Mouse (Mus musculus): ENCODE measurements around the gene Pnpo. TPM values are rescaled to one million over a fixed set of nuclear protein-coding genes. Genes with fewer than 3 reads are reported as not detected.

Gene Pnpo
- total and polyA plus RNA-seq, 2 experiments, result 113 to 175 TPM

DNA sequence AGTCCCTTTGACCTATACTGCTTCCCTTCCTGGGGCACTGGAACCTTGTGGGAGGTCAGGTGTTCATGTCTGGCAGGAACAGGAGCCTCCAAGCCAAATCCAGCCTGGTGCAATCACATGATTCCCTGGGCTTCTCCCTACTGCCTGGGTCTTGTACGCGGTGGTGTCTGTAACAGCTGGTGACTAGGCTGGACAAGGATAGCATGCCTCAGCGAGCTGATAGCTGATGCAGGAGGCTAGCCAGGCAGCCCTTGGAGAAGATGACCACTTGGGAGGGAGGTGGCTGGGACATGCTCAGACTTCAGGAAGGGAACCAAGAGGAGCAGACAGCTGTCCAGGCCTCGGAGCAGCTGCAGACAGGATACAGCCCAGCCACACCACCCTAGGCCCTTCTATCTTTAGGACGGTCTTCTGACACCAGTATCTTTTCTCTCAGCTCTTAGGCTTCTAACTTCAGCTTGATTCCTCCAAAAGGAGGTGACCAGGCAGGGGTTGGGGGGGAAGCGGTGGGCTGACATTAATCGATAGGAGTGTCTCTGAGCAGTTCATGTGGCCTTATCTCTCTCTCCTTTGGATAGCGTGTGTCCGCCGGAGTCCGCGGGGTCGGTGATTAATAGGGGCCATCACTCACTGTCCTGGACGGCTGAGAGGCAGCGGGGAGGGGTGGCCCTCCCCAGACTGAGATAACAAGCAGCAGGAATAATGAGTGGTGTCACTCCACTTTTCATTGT, 37.2 kb downstream of the Pnpo start:
- WGBS, result 60% methylated on average over 15 of the region's 15 CpGs
- peaks cover 11% of the 10 kb centered on the region; the same call in 1 of the 2 replicates for H3K36me3 ChIP-seq (ENCODE audit: control insufficient read depth, insufficient read depth, low read length)
- no peaks in the 10 kb centered on the region for H3K4me1 ChIP-seq (ENCODE audit: control insufficient read depth, insufficient read depth, low read length)
- H3K27me3 ChIP-seq (ENCODE audit: control insufficient read depth, insufficient read depth, low read length), result no peaks in the 10 kb centered on the region
- no peak overlapping the region for H3K4me3 ChIP-seq (ENCODE audit: insufficient read depth, low read depth, low read length)
- TF ChIP-seq POLR2A (IDR thresholded peaks at IDR 0.05; ENCODE audit: extremely low read depth, insufficient read depth, low read length), result no peak
- no peak for TF ChIP-seq CTCF (IDR thresholded peaks at IDR 0.05; ENCODE audit: low read depth, low read length)
- H3K79me2 ChIP-seq (ENCODE audit: control insufficient read depth, insufficient read depth, low read length), result no peaks in the 10 kb centered on the region
- H3K9ac ChIP-seq (ENCODE audit: low read depth, low read length), result no peak overlapping the region
- DNase-seq (ENCODE audit: extremely low read depth, low read depth, low spot score), result peak; percentile 57
- 0 out of 2 replicates have a peak overlapping the region, but pooled peaks have one; percentile 7 for H3K27ac ChIP-seq (replicated peaks; ENCODE audit: insufficient read depth, low read depth, low read length)

- Histone ChIP-seq H3K4me1 (ENCODE audit: control insufficient read depth, insufficient read depth, low read length) (no peaks in the 10 kb centered on the region), H3K79me2 (ENCODE audit: control insufficient read depth, insufficient read depth, low read length) (no peaks in the 10 kb centered on the region), H3K9ac (ENCODE audit: low read depth, low read length) (no peak overlapping the region), H3K36me3 (ENCODE audit: control insufficient read depth, insufficient read depth, low read length) (no peaks in the 10 kb centered on the region; the same call in 1 of the 2 replicates), H3K27me3 (ENCODE audit: control insufficient read depth, insufficient read depth, low read length) (no peaks in the 10 kb centered on the region), H3K4me3 (ENCODE audit: insufficient read depth, low read depth, low read length) (no peak overlapping the region), H3K27ac (replicated peaks; ENCODE audit: insufficient read depth, low read depth, low read length) (no peak overlapping the region)
- WGBS, result 71% methylated on average over 16 of the region's 16 CpGs
- no peak for TF ChIP-seq CTCF (IDR thresholded peaks at IDR 0.05; ENCODE audit: low read depth, low read length)
- no peak for TF ChIP-seq POLR2A (IDR thresholded peaks at IDR 0.05; ENCODE audit: extremely low read depth, insufficient read depth, low read length)
- DNase-seq (ENCODE audit: extremely low read depth, low read depth, low spot score), result no peak
Measured at GRCm38 (mm10) chr11:96902639-96903635, 40.8 kb downstream of the Pnpo start.

DNA sequence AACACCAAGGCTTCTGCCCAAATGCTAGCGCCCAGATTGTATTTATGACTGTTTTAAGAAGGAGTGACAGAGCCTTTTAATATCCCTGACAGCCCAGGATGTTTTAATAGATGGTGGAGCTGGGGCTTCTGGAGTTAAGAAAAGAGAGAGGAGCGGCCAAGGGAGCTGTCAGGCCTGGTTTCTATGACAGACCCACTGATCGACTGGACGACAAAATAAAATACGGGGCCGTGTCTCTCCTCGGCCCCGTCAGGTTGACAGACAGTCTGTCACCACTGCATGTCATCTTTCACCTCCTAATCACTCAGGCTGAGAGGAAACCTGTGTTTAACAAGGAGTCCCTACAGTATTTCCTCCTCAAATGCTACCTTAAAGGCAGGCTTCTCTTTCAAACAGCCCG, 42.5 kb downstream of the Pnpo start:
- Histone ChIP-seq H3K9ac (ENCODE audit: low read depth, low read length) (no peak overlapping the region), H3K27ac (replicated peaks; ENCODE audit: insufficient read depth, low read depth, low read length) (no peak overlapping the region), H3K4me3 (ENCODE audit: insufficient read depth, low read depth, low read length) (no peak overlapping the region), H3K27me3 (ENCODE audit: control insufficient read depth, insufficient read depth, low read length) (no peaks in the 10 kb centered on the region), H3K79me2 (ENCODE audit: control insufficient read depth, insufficient read depth, low read length) (no peaks in the 10 kb centered on the region), H3K36me3 (ENCODE audit: control insufficient read depth, insufficient read depth, low read length) (no peaks in the 10 kb centered on the region), H3K4me1 (ENCODE audit: control insufficient read depth, insufficient read depth, low read length) (no peaks in the 10 kb centered on the region)
- TF ChIP-seq CTCF (IDR thresholded peaks at IDR 0.05; ENCODE audit: low read depth, low read length), result no peak
- no peak for TF ChIP-seq POLR2A (IDR thresholded peaks at IDR 0.05; ENCODE audit: extremely low read depth, insufficient read depth, low read length)
- WGBS, result 89% methylated on average over 9 of the region's 9 CpGs
- DNase-seq (ENCODE audit: extremely low read depth, low read depth, low spot score), result no peak

DNA sequence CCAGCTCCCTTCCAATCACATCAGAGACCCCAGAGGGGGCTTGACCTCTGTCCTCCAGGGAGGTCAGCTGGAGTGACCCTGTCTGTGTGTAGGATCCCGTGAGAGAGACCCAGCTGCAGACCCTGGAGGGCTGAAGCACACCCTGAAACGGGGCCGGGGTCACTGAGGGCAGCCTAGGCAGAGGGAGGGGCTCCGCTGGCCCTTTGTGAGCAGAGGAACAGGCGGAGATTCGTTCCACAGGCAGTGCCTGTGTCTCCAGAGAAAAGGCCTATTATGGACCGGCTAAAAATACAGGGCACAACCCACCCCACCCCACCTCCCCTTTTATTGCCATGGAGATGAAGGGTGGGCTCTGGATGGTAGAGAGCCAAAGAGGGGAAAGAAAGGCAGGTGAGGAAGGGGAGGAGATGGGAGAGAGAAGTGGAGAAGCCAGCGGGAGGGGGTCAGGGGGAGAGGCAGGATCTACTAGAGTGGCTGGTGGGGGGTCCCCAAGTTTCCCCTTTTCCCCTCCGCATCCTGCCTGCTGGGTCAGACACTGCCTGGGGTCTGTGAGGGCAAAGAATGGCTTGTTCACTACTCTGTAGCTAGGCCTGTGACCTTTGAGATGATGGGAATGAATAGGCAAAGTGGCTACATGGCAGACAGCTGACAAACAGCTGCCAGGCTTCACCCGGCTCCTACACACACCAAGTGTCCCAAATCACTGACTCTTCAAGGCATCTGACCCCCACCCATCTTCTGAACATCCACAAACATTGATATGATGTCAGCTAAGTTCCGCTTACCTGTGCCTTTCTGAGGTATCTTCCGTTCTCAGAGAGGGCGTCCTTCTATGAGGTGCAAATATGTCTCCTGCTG, 44.1 kb downstream of the Pnpo start:
- Histone ChIP-seq H3K27ac (replicated peaks; ENCODE audit: insufficient read depth, low read depth, low read length) (no peak overlapping the region), H3K9ac (ENCODE audit: low read depth, low read length) (no peak overlapping the region), H3K4me3 (ENCODE audit: insufficient read depth, low read depth, low read length) (no peak overlapping the region), H3K27me3 (ENCODE audit: control insufficient read depth, insufficient read depth, low read length) (no peaks in the 10 kb centered on the region), H3K4me1 (ENCODE audit: control insufficient read depth, insufficient read depth, low read length) (no peaks in the 10 kb centered on the region), H3K36me3 (ENCODE audit: control insufficient read depth, insufficient read depth, low read length) (no peaks in the 10 kb centered on the region), H3K79me2 (ENCODE audit: control insufficient read depth, insufficient read depth, low read length) (no peaks in the 10 kb centered on the region)
- TF ChIP-seq CTCF (IDR thresholded peaks at IDR 0.05; ENCODE audit: low read depth, low read length) (no peak), POLR2A (IDR thresholded peaks at IDR 0.05; ENCODE audit: extremely low read depth, insufficient read depth, low read length) (no peak)
- DNase-seq (ENCODE audit: extremely low read depth, low read depth, low spot score), result no peak
- 67% methylated on average over 13 of the region's 13 CpGs for WGBS

GRCm38 (mm10) chr11:96895886-96896285, 47.9 kb downstream of the Pnpo start:
- H3K4me3 ChIP-seq (ENCODE audit: insufficient read depth, low read depth, low read length), result no peak overlapping the region
- no peak for DNase-seq (ENCODE audit: extremely low read depth, low read depth, low spot score)
- H3K27ac ChIP-seq (replicated peaks; ENCODE audit: insufficient read depth, low read depth, low read length), result no peak overlapping the region
- no peak overlapping the region for H3K9ac ChIP-seq (ENCODE audit: low read depth, low read length)
- WGBS, result 80% methylated on average over 4 of the region's 4 CpGs
- no peaks in the 10 kb centered on the region for H3K36me3 ChIP-seq (ENCODE audit: control insufficient read depth, insufficient read depth, low read length)
- no peaks in the 10 kb centered on the region for H3K79me2 ChIP-seq (ENCODE audit: control insufficient read depth, insufficient read depth, low read length)
- H3K4me1 ChIP-seq (ENCODE audit: control insufficient read depth, insufficient read depth, low read length), result no peaks in the 10 kb centered on the region
- H3K27me3 ChIP-seq (ENCODE audit: control insufficient read depth, insufficient read depth, low read length), result no peaks in the 10 kb centered on the region
- no peak for TF ChIP-seq CTCF (IDR thresholded peaks at IDR 0.05; ENCODE audit: low read depth, low read length)
- TF ChIP-seq POLR2A (IDR thresholded peaks at IDR 0.05; ENCODE audit: extremely low read depth, insufficient read depth, low read length), result no peak

Data from liver, adult 2 months (tissue).